Mouse (Mus musculus) liver, adult 2 months (tissue): ENCODE results near the gene Zbtb34.

ENCODE experiments used
- CTCF ChIP-seq: fragments of 200-500 bp; IDR thresholded peaks from 2 replicates; pipeline ENCODE4 v1.5.1; 2011; ENCODE audit warnings: low read depth, low read length, control low read depth
- POLR2A ChIP-seq: fragments of 200-500 bp; IDR thresholded peaks from 2 replicates; pipeline ENCODE4 v1.6.1; 2011; ENCODE audit warnings: low read length, control low read depth; ENCODE audit not compliant: insufficient read depth; ENCODE audit errors: extremely low read depth

DNA sequence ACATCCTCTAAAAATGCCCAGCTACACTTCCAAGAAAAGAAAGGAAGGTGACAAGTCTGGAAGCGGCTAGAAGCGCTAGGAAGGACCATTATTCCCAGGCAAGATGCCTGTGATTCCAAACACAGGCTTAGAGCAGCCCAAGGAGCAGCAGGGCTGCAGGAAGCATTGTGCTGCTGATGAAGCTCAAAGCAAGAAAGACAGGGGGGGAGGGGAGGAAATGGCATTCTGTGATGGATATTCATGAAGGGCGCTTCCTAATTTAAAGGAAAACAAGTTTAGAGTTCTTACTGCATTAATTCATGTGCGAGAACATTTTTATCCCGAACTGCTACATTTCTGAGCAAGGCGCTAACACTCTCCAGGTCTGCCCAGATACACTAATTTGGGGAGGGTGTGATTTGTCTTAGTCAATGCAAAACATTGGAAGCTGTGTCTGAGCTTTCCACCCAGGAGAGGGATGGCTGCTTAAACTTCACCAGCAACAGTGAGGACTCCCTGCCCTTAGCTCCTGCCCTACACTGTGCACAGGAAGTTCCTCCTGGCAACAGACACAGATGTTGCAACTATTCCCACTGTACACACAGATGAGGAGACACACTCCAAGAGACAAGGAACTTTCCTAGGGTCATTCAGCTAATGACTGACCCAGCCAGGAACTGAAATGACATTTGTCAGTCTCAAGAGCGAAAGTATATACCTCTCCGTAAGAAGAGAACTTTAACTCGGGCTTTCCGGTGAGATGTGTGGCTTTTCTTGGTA is 4.3 kb downstream of the Zbtb34 start:
- TF ChIP-seq CTCF, result no peak
- TF ChIP-seq POLR2A, result no peak
